Mouse (Mus musculus) urinary bladder, postnatal 10 days (tissue): ENCODE data around the gene Olfr132.
"Not testable (repeated sequence)": the region's sequence is repeated elsewhere in the genome, so short reads cannot be mapped to it uniquely, and the experiment has no call there.

Source experiments
- DNase-seq: peaks from one replicate; pipeline ENCODE4 v3.0.0; 2022; ENCODE audit warnings: low spot score

Olfr132 gene

GRCm38 (mm10) chr17:38134426-38134825 is at the start of gene Olfr132:
TSS of gene Olfr132 (minus strand) at chr17:38134526.
- DNase-seq: no peak

GRCm38 (mm10) chr17:38171088-38171487 is 36.8 kb upstream of the Olfr132 start, which contains the start of gene Olfr134:
TSS of gene Olfr134 (plus strand) at chr17:38171388.
- no peak for DNase-seq

- no peak for DNase-seq
Measured at GRCm38 (mm10) chr17:38144981-38145380, 10.7 kb upstream of the Olfr132 start, which contains the start of gene Olfr133. TSS of gene Olfr133 (plus strand) at chr17:38145281.

GRCm38 (mm10) chr17:38125371-38125770 is 9.0 kb downstream of the Olfr132 start:
- DNase-seq: not testable (repeated sequence)

GRCm38 (mm10) chr17:38124199-38124598 is 10.1 kb downstream of the Olfr132 start:
- DNase-seq: not testable (repeated sequence)

- no peak for DNase-seq
Measured at GRCm38 (mm10) chr17:38088593-38088992, 45.7 kb downstream of the Olfr132 start, which contains the start of gene Olfr131. TSS of gene Olfr131 (minus strand) at chr17:38088693.

- DNase-seq: no peak
Measured at GRCm38 (mm10) chr17:38082364-38082763, 52.0 kb downstream of the Olfr132 start.
